Mouse (Mus musculus): Measurements from ENCODE around the gene Tfpt. TPM values are rescaled to one million over a fixed set of nuclear protein-coding genes. Genes with fewer than 3 reads are reported as not detected.
A peak's percentile ranks its signal among the peaks of the same experiment; 100 is the strongest.

Tfpt gene
- polyA plus RNA-seq, 1 experiment from 2014 or later = 30.0 TPM

- Histone ChIP-seq H3K4me1 (replicated peaks; ENCODE audit: control insufficient read depth, insufficient read depth, low read length) (peaks cover 16% of the 10 kb centered on the region), H3K4me3 (ENCODE audit: low read depth, low read length) (peak overlapping the region; percentile 69), H3K9ac (ENCODE audit: low read length) (peak overlapping the region; percentile 79), H3K9me3 (ENCODE audit: control insufficient read depth, low read length) (no peaks in the 10 kb centered on the region), H3K27me3 (ENCODE audit: control insufficient read depth, insufficient read depth, low read length) (no peaks in the 10 kb centered on the region), H3K36me3 (ENCODE audit: control insufficient read depth, insufficient read depth, low read length) (peaks cover 18% of the 10 kb centered on the region), H3K4me2 (ENCODE audit: low read depth, low read length, severe bottlenecking) (peak overlapping the region; percentile 79), H3K27ac (ENCODE audit: low read depth, low read length) (peak overlapping the region; percentile 73; the same call in 1 of the 2 replicates)
- WGBS = 34% methylated on average over 15 of the region's 15 CpGs
- ATAC-seq (replicated peaks; ENCODE audit: low FRiP score) (peak; percentile 43), DNase-seq (ENCODE audit: low spot score) (no peak)
Measured at GRCm38 (mm10) chr7:3664524-3665214, 34.9 kb upstream of the Tfpt start.

- Histone ChIP-seq H3K4me3 (ENCODE audit: low read depth, low read length) (no peak overlapping the region), H3K4me1 (replicated peaks; ENCODE audit: control insufficient read depth, insufficient read depth, low read length) (peaks cover 2% of the 10 kb centered on the region; the same call in 1 of the 2 replicates), H3K4me2 (ENCODE audit: low read depth, low read length, severe bottlenecking) (no peak overlapping the region), H3K9me3 (ENCODE audit: control insufficient read depth, low read length) (no peaks in the 10 kb centered on the region), H3K9ac (ENCODE audit: low read length) (no peak overlapping the region), H3K27me3 (ENCODE audit: control insufficient read depth, insufficient read depth, low read length) (no peaks in the 10 kb centered on the region), H3K27ac (ENCODE audit: low read depth, low read length) (no peak overlapping the region), H3K36me3 (ENCODE audit: control insufficient read depth, insufficient read depth, low read length) (peaks cover 51% of the 10 kb centered on the region)
- DNase-seq (ENCODE audit: low spot score) (no peak), ATAC-seq (replicated peaks; ENCODE audit: low FRiP score) (no peak)
- 95% methylated on average over 14 of the region's 14 CpGs for WGBS
Measured at GRCm38 (mm10) chr7:3658578-3658977, 28.8 kb upstream of the Tfpt start.

- no peak overlapping the region for H3K4me3 ChIP-seq (ENCODE audit: low read depth, low read length)
- no peak overlapping the region for H3K4me2 ChIP-seq (ENCODE audit: low read depth, low read length, severe bottlenecking)
- no peak overlapping the region for H3K9ac ChIP-seq (ENCODE audit: low read length)
- no peaks in the 10 kb centered on the region for H3K4me1 ChIP-seq (replicated peaks; ENCODE audit: control insufficient read depth, insufficient read depth, low read length)
- DNase-seq (ENCODE audit: low spot score) (no peak), ATAC-seq (replicated peaks; ENCODE audit: low FRiP score) (no peak)
- H3K36me3 ChIP-seq (ENCODE audit: control insufficient read depth, insufficient read depth, low read length) = peaks cover 59% of the 10 kb centered on the region
- WGBS = 92% methylated on average over 4 of the region's 4 CpGs
- H3K27ac ChIP-seq (ENCODE audit: low read depth, low read length) = no peak overlapping the region
- no peaks in the 10 kb centered on the region for H3K27me3 ChIP-seq (ENCODE audit: control insufficient read depth, insufficient read depth, low read length)
- H3K9me3 ChIP-seq (ENCODE audit: control insufficient read depth, low read length) = no peaks in the 10 kb centered on the region
Measured at GRCm38 (mm10) chr7:3656966-3657365, 27.2 kb upstream of the Tfpt start.

DNA sequence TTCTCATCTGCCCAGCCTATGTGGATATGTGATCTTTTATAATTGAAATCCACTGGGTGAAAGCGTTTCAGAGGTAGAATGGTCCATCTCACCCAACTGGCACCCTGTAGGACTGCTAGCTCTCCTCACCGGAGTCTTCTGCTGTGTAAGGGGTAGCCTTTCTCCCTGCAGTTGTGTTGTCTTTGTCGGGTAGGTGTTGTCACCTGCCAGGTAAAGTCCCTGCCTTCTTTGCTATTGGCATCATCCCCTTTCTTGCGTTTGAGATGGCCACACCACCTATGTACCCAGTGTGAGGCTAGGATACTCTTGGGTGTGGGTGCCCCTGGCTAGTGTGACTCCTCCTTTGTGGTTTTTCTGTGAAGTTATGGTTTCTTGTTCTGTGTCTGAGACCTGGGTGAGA lies 16.9 kb upstream of the Tfpt start:
- ATAC-seq (replicated peaks; ENCODE audit: low FRiP score) (no peak), DNase-seq (ENCODE audit: low spot score) (no peak)
- H3K4me3 ChIP-seq (ENCODE audit: low read depth, low read length) = peak overlapping the region; percentile 99
- no peaks in the 10 kb centered on the region for H3K27me3 ChIP-seq (ENCODE audit: control insufficient read depth, insufficient read depth, low read length)
- H3K27ac ChIP-seq (ENCODE audit: low read depth, low read length) = no peak overlapping the region
- 69% methylated on average over 4 of the region's 4 CpGs for WGBS
- peaks cover 17% of the 10 kb centered on the region for H3K4me1 ChIP-seq (replicated peaks; ENCODE audit: control insufficient read depth, insufficient read depth, low read length)
- H3K36me3 ChIP-seq (ENCODE audit: control insufficient read depth, insufficient read depth, low read length) = peaks cover 11% of the 10 kb centered on the region; the same call in 1 of the 2 replicates
- H3K9me3 ChIP-seq (ENCODE audit: control insufficient read depth, low read length) = no peaks in the 10 kb centered on the region
- peak overlapping the region; percentile 71 for H3K4me2 ChIP-seq (ENCODE audit: low read depth, low read length, severe bottlenecking)
- H3K9ac ChIP-seq (ENCODE audit: low read length) = peak overlapping the region; percentile 98

- ATAC-seq (replicated peaks; ENCODE audit: low FRiP score) (no peak), DNase-seq (ENCODE audit: low spot score) (no peak)
- Histone ChIP-seq H3K4me2 (ENCODE audit: low read depth, low read length, severe bottlenecking) (peak overlapping the region; percentile 71), H3K27me3 (ENCODE audit: control insufficient read depth, insufficient read depth, low read length) (no peaks in the 10 kb centered on the region), H3K27ac (ENCODE audit: low read depth, low read length) (no peak overlapping the region), H3K4me3 (ENCODE audit: low read depth, low read length) (peak overlapping the region; percentile 99), H3K4me1 (replicated peaks; ENCODE audit: control insufficient read depth, insufficient read depth, low read length) (peaks cover 17% of the 10 kb centered on the region), H3K9me3 (ENCODE audit: control insufficient read depth, low read length) (no peaks in the 10 kb centered on the region), H3K9ac (ENCODE audit: low read length) (peak overlapping the region; percentile 98), H3K36me3 (ENCODE audit: control insufficient read depth, insufficient read depth, low read length) (peaks cover 8% of the 10 kb centered on the region; the same call in 1 of the 2 replicates)
- 33% methylated on average over 9 of the region's 9 CpGs for WGBS
Measured at GRCm38 (mm10) chr7:3646188-3646587, 16.5 kb upstream of the Tfpt start.

DNA sequence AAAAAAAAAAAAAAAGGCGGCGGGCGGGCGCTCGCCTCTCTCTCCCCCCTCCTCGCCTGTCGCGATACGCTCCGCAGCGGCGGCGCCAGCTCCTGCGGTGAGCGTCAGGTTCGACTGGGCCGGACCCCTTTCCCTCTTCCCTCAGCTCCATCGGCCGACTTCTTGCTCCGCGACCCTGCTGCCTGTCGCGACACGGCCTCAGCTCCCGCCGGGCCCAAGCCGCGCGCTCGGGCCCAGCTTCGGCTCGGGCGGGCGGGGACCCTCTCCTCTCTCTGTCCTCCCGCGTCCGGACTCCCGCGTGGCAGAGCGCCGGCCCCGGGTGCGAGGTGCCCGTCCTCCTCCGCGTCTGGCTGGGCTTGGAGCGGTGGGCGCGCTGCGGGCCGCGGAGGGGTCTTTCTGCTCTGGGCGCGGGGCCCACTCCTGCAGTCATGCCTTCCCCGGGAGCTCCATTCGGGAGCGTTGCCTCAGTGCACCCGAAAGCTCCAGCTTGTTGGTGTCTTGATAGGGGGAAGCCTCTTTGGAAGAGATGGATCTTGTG lies 15.8 kb upstream of the Tfpt start:
- H3K9me3 ChIP-seq (ENCODE audit: control insufficient read depth, low read length) = no peaks in the 10 kb centered on the region
- peak overlapping the region; percentile 97 for H3K27ac ChIP-seq (ENCODE audit: low read depth, low read length)
- under 1% methylated on average over 49 of the region's 58 CpGs for WGBS
- no peaks in the 10 kb centered on the region for H3K27me3 ChIP-seq (ENCODE audit: control insufficient read depth, insufficient read depth, low read length)
- DNase-seq (ENCODE audit: low spot score) (no peak), ATAC-seq (replicated peaks; ENCODE audit: low FRiP score) (peak; percentile 4)
- H3K4me1 ChIP-seq (replicated peaks; ENCODE audit: control insufficient read depth, insufficient read depth, low read length) = peaks cover 17% of the 10 kb centered on the region
- H3K4me2 ChIP-seq (ENCODE audit: low read depth, low read length, severe bottlenecking) = peak overlapping the region; percentile 71
- H3K36me3 ChIP-seq (ENCODE audit: control insufficient read depth, insufficient read depth, low read length) = peaks cover 2% of the 10 kb centered on the region; the same call in 1 of the 2 replicates
- H3K4me3 ChIP-seq (ENCODE audit: low read depth, low read length) = peak overlapping the region; percentile 99
- H3K9ac ChIP-seq (ENCODE audit: low read length) = peak overlapping the region; percentile 98

DNA sequence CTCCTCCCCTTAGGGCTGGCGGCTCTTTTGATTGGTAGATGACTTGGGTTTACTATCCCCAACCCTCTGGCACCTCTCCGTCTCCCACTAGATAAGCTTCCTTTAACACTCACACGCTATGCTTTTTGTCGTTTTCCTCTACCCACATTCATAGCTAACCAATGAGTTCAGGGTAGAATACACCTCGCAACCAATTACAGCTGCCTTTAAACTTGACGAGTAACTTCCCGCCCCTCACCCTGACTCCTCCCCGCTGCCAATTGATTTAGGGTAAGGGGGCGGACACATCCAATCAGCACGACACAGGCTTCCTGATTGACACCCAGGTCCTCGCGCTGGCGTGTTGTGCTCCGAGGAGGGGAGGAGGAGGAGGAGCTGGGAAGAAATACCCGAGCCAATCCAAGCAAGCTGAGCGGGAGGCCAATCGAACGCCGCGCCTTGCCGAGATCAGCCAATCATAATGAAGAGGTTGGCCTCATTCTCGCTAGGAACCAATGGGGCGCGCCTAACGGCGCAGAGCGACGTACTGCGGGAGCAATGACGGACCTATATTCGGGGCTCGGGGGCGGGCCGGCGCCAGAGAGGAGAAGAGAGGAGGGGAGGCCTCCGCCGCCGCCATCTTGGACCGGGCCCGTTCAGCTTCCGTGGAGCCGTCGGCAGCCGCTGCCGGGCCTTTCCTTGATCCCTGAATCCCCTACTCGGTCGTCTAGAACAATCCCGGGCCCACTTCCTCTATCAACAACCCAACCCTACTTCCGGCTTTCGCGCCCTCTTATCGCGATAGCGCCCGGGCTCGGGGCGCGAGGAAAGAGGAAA lies 15.2 kb upstream of the Tfpt start, which contains the start of gene Cnot3:
Gene Cnot3 (plus strand): TSS at position 597 of the 816 bp plus-strand sequence.
- DNase-seq (ENCODE audit: low spot score) (peak; percentile 97), ATAC-seq (replicated peaks; ENCODE audit: low FRiP score) (peak; percentile 99)
- Histone ChIP-seq H3K36me3 (ENCODE audit: control insufficient read depth, insufficient read depth, low read length) (peaks cover 2% of the 10 kb centered on the region; the same call in 1 of the 2 replicates), H3K9me3 (ENCODE audit: control insufficient read depth, low read length) (no peaks in the 10 kb centered on the region), H3K4me3 (ENCODE audit: low read depth, low read length) (peak within 1 kb of the TSS; percentile 99), H3K27me3 (ENCODE audit: control insufficient read depth, insufficient read depth, low read length) (no peaks in the 10 kb centered on the region), H3K4me2 (ENCODE audit: low read depth, low read length, severe bottlenecking) (peak within 1 kb of the TSS; percentile 71), H3K4me1 (replicated peaks; ENCODE audit: control insufficient read depth, insufficient read depth, low read length) (peaks cover 17% of the 10 kb centered on the region), H3K9ac (ENCODE audit: low read length) (peak within 1 kb of the TSS; percentile 98), H3K27ac (ENCODE audit: low read depth, low read length) (peak within 1 kb of the TSS; percentile 97)
- WGBS = under 1% methylated on average over 38 of the region's 58 CpGs

DNA sequence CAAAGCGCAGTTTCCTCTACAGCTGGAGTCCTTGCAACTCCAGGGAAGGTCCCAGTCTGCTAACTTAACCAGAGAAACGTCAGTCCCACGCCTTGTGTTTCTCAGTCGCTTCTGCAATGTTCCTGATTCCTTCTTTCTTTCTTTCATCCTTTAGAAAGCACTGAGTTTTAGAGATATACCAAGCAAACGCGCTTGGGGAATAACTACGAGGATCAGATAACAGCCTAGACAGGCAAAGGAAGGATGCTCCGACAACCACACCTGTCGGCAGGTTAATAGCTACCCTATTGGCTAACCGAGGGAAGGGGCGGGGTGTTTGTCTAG lies 14.6 kb upstream of the Tfpt start:
- no peak overlapping the region for H3K27ac ChIP-seq (ENCODE audit: low read depth, low read length)
- peak overlapping the region; percentile 0; the same call in 1 of the 2 replicates for H3K9ac ChIP-seq (ENCODE audit: low read length)
- H3K4me2 ChIP-seq (ENCODE audit: low read depth, low read length, severe bottlenecking) = peak overlapping the region; percentile 65
- H3K36me3 ChIP-seq (ENCODE audit: control insufficient read depth, insufficient read depth, low read length) = peaks cover 2% of the 10 kb centered on the region; the same call in 1 of the 2 replicates
- no peak for DNase-seq (ENCODE audit: low spot score)
- no peaks in the 10 kb centered on the region for H3K9me3 ChIP-seq (ENCODE audit: control insufficient read depth, low read length)
- H3K4me1 ChIP-seq (replicated peaks; ENCODE audit: control insufficient read depth, insufficient read depth, low read length) = peaks cover 17% of the 10 kb centered on the region
- no peaks in the 10 kb centered on the region for H3K27me3 ChIP-seq (ENCODE audit: control insufficient read depth, insufficient read depth, low read length)
- under 1% methylated on average over 11 of the region's 11 CpGs for WGBS
- no peak for ATAC-seq (replicated peaks; ENCODE audit: low FRiP score)
- H3K4me3 ChIP-seq (ENCODE audit: low read depth, low read length) = peak overlapping the region; percentile 99

Measured in forebrain, embryonic 11.5 days (tissue).